In genomic region chr7:12979776-12980175, GRCm38 (mm10) we compare ENCODE assay signal across 16 mouse cellular contexts. TPM values are rescaled to one million over a fixed set of nuclear protein-coding genes. Genes with fewer than 3 reads are reported as not detected.
A peak's percentile ranks its signal among the peaks of the same experiment; 100 is the strongest.
DNase-seq lines count a peak whose midpoint lies in the region; ATAC-seq and TF ChIP-seq lines count a peak whose summit lies in the region.
"Had no signal": no experiment of that assay in that cellular context is flagged by ENCODE, and none has a peak within 500 bp of the region (broad histone marks: within the 10 kb centered on the region; RNA-seq: fewer than 3 reads in every experiment).

No protein-coding gene starts in this region.

- ATAC-seq in heart, embryonic 13.5 days (ENCODE audit: extremely low read depth, insufficient number of reproducible peaks, low FRiP score, low TSS enrichment) = no peak
- ATAC-seq in liver, postnatal 0 days = no peak
- no peak for ATAC-seq in hindbrain, embryonic 16.5 days

- no peak for TF ChIP-seq CTCF in E14TG2a.4 (conservative IDR thresholded peaks at IDR 0.05; ENCODE audit: low read length)
- TF ChIP-seq CTCF in liver, postnatal 0 days (IDR thresholded peaks at IDR 0.05; ENCODE audit: low read depth) = no peak

- no peaks in the 10 kb centered on the region for H3K9me3 ChIP-seq in heart, embryonic 13.5 days
- H3K9me3 ChIP-seq in E14TG2a.4 (ENCODE audit: low read length) = no peaks in the 10 kb centered on the region
- no peaks in the 10 kb centered on the region for H3K9me3 ChIP-seq in liver, postnatal 0 days (ENCODE audit: low read length)
- H3K9me3 ChIP-seq in hindbrain, embryonic 16.5 days (ENCODE audit: control insufficient read depth, low read length) = no peaks in the 10 kb centered on the region
- H3K9me3 ChIP-seq: embryonic facial prominence, embryonic 15.5 days; forebrain, embryonic 12.5 days; midbrain, embryonic 12.5 days had no signal

- no peak for DNase-seq in heart, postnatal 10 days
- DNase-seq in ZHBTc4 (ENCODE audit: low read depth, low spot score) = peak; percentile 64
- DNase-seq in liver, postnatal 0 days = no peak
- no peak for DNase-seq in gastrocnemius, adult 8-10 months (ENCODE audit: low spot score in 2 of 2)
- no peak for DNase-seq in adrenal gland, postnatal 36 days
- DNase-seq: heart, adult 2 months; spleen, adult 18-20 months had no signal

- peaks cover 20% of the 10 kb centered on the region for H3K4me1 ChIP-seq in heart, embryonic 13.5 days
- H3K4me1 ChIP-seq in E14TG2a.4 (replicated peaks; ENCODE audit: low read depth, low read length) = peaks cover 64% of the 10 kb centered on the region
- H3K4me1 ChIP-seq in liver, postnatal 0 days (ENCODE audit: insufficient read depth) = peaks cover 21% of the 10 kb centered on the region
- peaks cover 11% of the 10 kb centered on the region for H3K4me1 ChIP-seq in hindbrain, embryonic 16.5 days (ENCODE audit: control insufficient read depth, insufficient read depth, low read depth, low read length)

- WGBS in heart, embryonic 13.5 days = 58% methylated on average over 6 of the region's 6 CpGs
- WGBS in liver, postnatal 0 days (ENCODE audit: insufficient replicate concordance) = 72% methylated on average over 6 of the region's 6 CpGs
- 77% methylated on average over 6 of the region's 6 CpGs for WGBS in hindbrain, embryonic 16.5 days

- 0 out of 2 replicates have a peak overlapping the region, but pooled peaks have one; percentile 14 for H3K9ac ChIP-seq in heart, embryonic 13.5 days
- H3K9ac ChIP-seq in liver, postnatal 0 days (replicated peaks) = no peak overlapping the region
- no peak overlapping the region for H3K9ac ChIP-seq in hindbrain, embryonic 16.5 days (ENCODE audit: low read depth, low read length)
- H3K9ac ChIP-seq: embryonic facial prominence, embryonic 15.5 days; forebrain, embryonic 12.5 days; midbrain, embryonic 12.5 days had no signal

- 0 out of 2 replicates have a peak, but pooled peaks cover 13% of the 10 kb centered on the region for H3K36me3 ChIP-seq in heart, embryonic 13.5 days
- peaks cover 36% of the 10 kb centered on the region for H3K36me3 ChIP-seq in E14TG2a.4 (ENCODE audit: insufficient read depth, low read length)
- no peaks in the 10 kb centered on the region for H3K36me3 ChIP-seq in liver, postnatal 0 days (replicated peaks; ENCODE audit: insufficient read depth, low read length)
- H3K36me3 ChIP-seq in hindbrain, embryonic 16.5 days (ENCODE audit: control insufficient read depth, insufficient read depth, low read length) = no peaks in the 10 kb centered on the region
- H3K36me3 ChIP-seq: embryonic facial prominence, embryonic 15.5 days had no signal

- H3K27ac ChIP-seq in heart, embryonic 13.5 days (replicated peaks) = no peak overlapping the region
- peak overlapping the region; percentile 89 for H3K27ac ChIP-seq in liver, postnatal 0 days (ENCODE audit: low read depth)
- no peak overlapping the region for H3K27ac ChIP-seq in hindbrain, embryonic 16.5 days (ENCODE audit: low read depth, low read length)
- H3K27ac ChIP-seq: embryonic facial prominence, embryonic 15.5 days; forebrain, embryonic 12.5 days; heart, adult 2 months; midbrain, embryonic 12.5 days had no signal

- H3K4me3 ChIP-seq in heart, embryonic 13.5 days = no peak overlapping the region
- peak overlapping the region; percentile 92 for H3K4me3 ChIP-seq in E14TG2a.4 (replicated peaks; ENCODE audit: low read length)
- H3K4me3 ChIP-seq in liver, postnatal 0 days (ENCODE audit: low read depth, low read length) = no peak overlapping the region
- H3K4me3 ChIP-seq in hindbrain, embryonic 16.5 days (ENCODE audit: low read length) = no peak overlapping the region
- H3K4me3 ChIP-seq: embryonic facial prominence, embryonic 15.5 days; forebrain, embryonic 12.5 days; heart, adult 2 months; layer of hippocampus, adult 2 months; midbrain, embryonic 12.5 days had no signal

- intact Hi-C loops in heart, postnatal 10 days (cut with DNase I) = loop anchor here (2.0 to 5.0 kb wide), 2 partner anchors 29 to 58 kb away; partner anchors contain the start of gene Ube2m

- no peaks in the 10 kb centered on the region for H3K27me3 ChIP-seq in heart, embryonic 13.5 days (replicated peaks)
- no peaks in the 10 kb centered on the region for H3K27me3 ChIP-seq in E14TG2a.4 (ENCODE audit: insufficient read depth, low read length)
- no peaks in the 10 kb centered on the region for H3K27me3 ChIP-seq in liver, postnatal 0 days (ENCODE audit: insufficient read depth, low read length)
- H3K27me3 ChIP-seq in hindbrain, embryonic 16.5 days (replicated peaks; ENCODE audit: control insufficient read depth, insufficient read depth, low read length) = no peaks in the 10 kb centered on the region
- H3K27me3 ChIP-seq: embryonic facial prominence, embryonic 15.5 days; forebrain, embryonic 12.5 days; midbrain, embryonic 12.5 days had no signal

- H3K4me2 ChIP-seq in heart, embryonic 13.5 days = no peak overlapping the region
- no peak overlapping the region for H3K4me2 ChIP-seq in liver, postnatal 0 days (ENCODE audit: low read depth, low read length)
- H3K4me2 ChIP-seq in hindbrain, embryonic 16.5 days (ENCODE audit: low read length) = no peak overlapping the region
- H3K4me2 ChIP-seq: embryonic facial prominence, embryonic 15.5 days; midbrain, embryonic 12.5 days had no signal

- TF ChIP-seq EP300 in liver, postnatal 0 days (IDR thresholded peaks at IDR 0.05; ENCODE audit: low read depth) = no peak

RNA-seq across cellular contexts. Expression of gene Zfp446, which starts 2.1 kb away (rescaled TPM):
- 5.4 and 6.1 TPM in 2 replicates for polyA plus RNA-seq in heart, embryonic 13.5 days (2015; fragmentation: Nextera tagmentation; extraction: Ambion mirVana)
- 1 to 10 TPM; 3.9 to 4.4 TPM for total RNA-seq in heart, postnatal 10 days (2021)
- polyA plus RNA-seq in liver, postnatal 0 days (2015; fragmentation: Nextera tagmentation; extraction: Ambion mirVana) = 1.6 and 1.8 TPM in 2 replicates
- 1 to 10 TPM; 1.1 to 2.3 (median 2.2) TPM for total RNA-seq in gastrocnemius, adult 8-10 months (2022)
- total RNA-seq in adrenal gland, postnatal 36 days (2021) = 1 to 10 TPM; 5.9 to 7.6 TPM
- 11.9 and 12.4 TPM in 2 replicates for polyA plus RNA-seq in hindbrain, embryonic 16.5 days (2015; fragmentation: Nextera tagmentation; extraction: Ambion mirVana)

RNA-seq across cellular contexts. Expression of gene Zfp324, which starts 14.1 kb away (rescaled TPM):
- 5.9 and 6.0 TPM in 2 replicates for polyA plus RNA-seq in heart, embryonic 13.5 days (2015; fragmentation: Nextera tagmentation; extraction: Ambion mirVana)
- 1 to 10 TPM; 4.0 to 7.4 TPM for total RNA-seq in heart, postnatal 10 days (2021)
- 1.5 and 1.9 TPM in 2 replicates for polyA plus RNA-seq in liver, postnatal 0 days (2015; fragmentation: Nextera tagmentation; extraction: Ambion mirVana)
- total RNA-seq in gastrocnemius, adult 8-10 months (2022) = 1 to 10 TPM; 1.3 to 2.7 (median 1.6) TPM
- total RNA-seq in adrenal gland, postnatal 36 days (2021) = 1 to 10 TPM; 9.3 to 9.5 TPM
- 11.9 and 13.5 TPM in 2 replicates for polyA plus RNA-seq in hindbrain, embryonic 16.5 days (2015; fragmentation: Nextera tagmentation; extraction: Ambion mirVana)

RNA-seq across cellular contexts. Expression of gene Slc27a5, which starts 18.2 kb away (rescaled TPM):
- polyA plus RNA-seq in heart, embryonic 13.5 days (2015; fragmentation: Nextera tagmentation; extraction: Ambion mirVana) = 0.11 and 0.14 TPM in 2 replicates
- not detected for total RNA-seq in heart, postnatal 10 days (2021)
- polyA plus RNA-seq in liver, postnatal 0 days (2015; fragmentation: Nextera tagmentation; extraction: Ambion mirVana) = 103 and 122 TPM in 2 replicates
- under 1 TPM in 1 of 4 experiments, not detected in 3; 0.16 TPM for total RNA-seq in gastrocnemius, adult 8-10 months (2022)
- under 1 TPM in 1 of 2 experiments, not detected in 1; 0.20 TPM for total RNA-seq in adrenal gland, postnatal 36 days (2021)
- 0.38 and 0.46 TPM in 2 replicates for polyA plus RNA-seq in hindbrain, embryonic 16.5 days (2015; fragmentation: Nextera tagmentation; extraction: Ambion mirVana)
- total RNA-seq: heart, adult 2 months; heart, postnatal 25 days; left cerebral cortex, postnatal 25 days had no signal
- polyA plus RNA-seq: midbrain, embryonic 12.5 days had no signal

RNA-seq across cellular contexts. Expression of gene Trim28, which starts 19.1 kb away (rescaled TPM):
- polyA plus RNA-seq in heart, embryonic 13.5 days (2015; fragmentation: Nextera tagmentation; extraction: Ambion mirVana) = 155 and 165 TPM in 2 replicates
- total RNA-seq in heart, postnatal 10 days (2021) = 100 to 1,000 TPM; 148 to 165 TPM
- polyA plus RNA-seq in liver, postnatal 0 days (2015; fragmentation: Nextera tagmentation; extraction: Ambion mirVana) = 56.0 and 59.1 TPM in 2 replicates
- total RNA-seq in gastrocnemius, adult 8-10 months (2022) = 10 to 100 TPM; 58.7 to 75.7 (median 62.7) TPM
- 100 to 1,000 TPM; 221 to 229 TPM for total RNA-seq in adrenal gland, postnatal 36 days (2021)
- polyA plus RNA-seq in hindbrain, embryonic 16.5 days (2015; fragmentation: Nextera tagmentation; extraction: Ambion mirVana) = 165 and 195 TPM in 2 replicates

RNA-seq across cellular contexts. Expression of gene Zbtb45, which starts 30.1 kb away (rescaled TPM):
- polyA plus RNA-seq in heart, embryonic 13.5 days (2015; fragmentation: Nextera tagmentation; extraction: Ambion mirVana) = 15.1 and 16.9 TPM in 2 replicates
- 10 to 100 TPM in 1 of 2 experiments, 1 to 10 TPM in 1; 9.7 to 11.8 TPM for total RNA-seq in heart, postnatal 10 days (2021)
- 5.6 and 7.2 TPM in 2 replicates for polyA plus RNA-seq in liver, postnatal 0 days (2015; fragmentation: Nextera tagmentation; extraction: Ambion mirVana)
- total RNA-seq in gastrocnemius, adult 8-10 months (2022) = 1 to 10 TPM; 2.5 to 3.6 (median 2.8) TPM
- 10 to 100 TPM; 11.7 to 13.6 TPM for total RNA-seq in adrenal gland, postnatal 36 days (2021)
- polyA plus RNA-seq in hindbrain, embryonic 16.5 days (2015; fragmentation: Nextera tagmentation; extraction: Ambion mirVana) = 38.3 and 41.4 TPM in 2 replicates
